Mouse (Mus musculus) right cerebral cortex, postnatal 4 days (tissue): ENCODE measurements around the gene Nav2.

Experiments used
- DNase-seq: peaks from one replicate; pipeline ENCODE4 v3.0.0-alpha.2; 2022

The Nav2 gene

DNA sequence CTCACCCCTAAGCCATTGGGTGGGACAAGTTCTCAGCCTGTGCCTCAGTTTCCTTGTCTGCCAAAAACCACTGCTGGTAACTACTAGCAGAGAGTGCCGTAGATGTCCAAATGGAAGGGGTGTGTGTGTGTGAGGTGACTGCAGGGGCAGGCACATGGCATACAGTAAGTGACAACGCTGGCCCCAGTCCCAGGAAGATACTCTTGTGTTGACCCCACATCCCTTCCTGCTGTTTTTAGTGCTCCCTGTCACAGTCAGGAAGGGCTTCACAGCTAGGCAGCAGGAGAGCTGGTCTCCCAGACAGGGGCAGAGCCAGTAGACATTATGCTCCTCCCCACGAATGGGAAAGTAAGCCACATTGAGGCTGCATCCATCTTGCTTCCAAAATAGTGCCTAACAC is 264.4 kb downstream of the Nav2 start:
- DNase-seq: no peak

DNA sequence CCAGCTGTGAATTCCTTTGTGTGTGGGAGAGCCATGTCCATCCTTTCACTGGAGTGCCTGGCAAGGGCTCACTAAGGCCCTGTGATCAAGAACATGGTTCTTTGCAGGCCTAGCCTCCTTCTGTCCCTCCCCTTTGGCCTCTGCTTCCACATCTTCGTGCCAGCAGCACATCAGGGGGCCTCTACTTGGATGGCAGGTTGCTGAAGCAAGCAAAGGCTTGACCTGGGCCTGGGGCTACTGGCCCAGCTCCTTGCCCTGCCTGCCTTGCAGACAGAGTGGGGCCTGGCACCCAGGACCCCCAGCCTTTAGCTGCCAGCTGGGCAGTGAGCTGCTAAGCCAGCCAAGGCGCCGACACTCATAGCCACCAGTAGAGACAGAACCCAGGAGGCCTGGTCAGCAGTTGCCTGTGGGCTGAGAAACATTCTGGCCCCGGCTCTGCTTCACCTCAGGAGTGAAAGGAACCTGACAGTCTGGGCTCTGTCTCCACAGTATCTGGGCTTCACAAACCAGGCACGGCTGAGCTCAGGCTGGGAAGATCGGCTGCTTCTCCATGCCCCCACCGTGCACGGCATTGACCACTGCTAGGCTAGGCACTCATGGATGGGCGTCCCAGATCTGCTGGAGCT is 267.4 kb downstream of the Nav2 start:
- DNase-seq: no peak

DNA sequence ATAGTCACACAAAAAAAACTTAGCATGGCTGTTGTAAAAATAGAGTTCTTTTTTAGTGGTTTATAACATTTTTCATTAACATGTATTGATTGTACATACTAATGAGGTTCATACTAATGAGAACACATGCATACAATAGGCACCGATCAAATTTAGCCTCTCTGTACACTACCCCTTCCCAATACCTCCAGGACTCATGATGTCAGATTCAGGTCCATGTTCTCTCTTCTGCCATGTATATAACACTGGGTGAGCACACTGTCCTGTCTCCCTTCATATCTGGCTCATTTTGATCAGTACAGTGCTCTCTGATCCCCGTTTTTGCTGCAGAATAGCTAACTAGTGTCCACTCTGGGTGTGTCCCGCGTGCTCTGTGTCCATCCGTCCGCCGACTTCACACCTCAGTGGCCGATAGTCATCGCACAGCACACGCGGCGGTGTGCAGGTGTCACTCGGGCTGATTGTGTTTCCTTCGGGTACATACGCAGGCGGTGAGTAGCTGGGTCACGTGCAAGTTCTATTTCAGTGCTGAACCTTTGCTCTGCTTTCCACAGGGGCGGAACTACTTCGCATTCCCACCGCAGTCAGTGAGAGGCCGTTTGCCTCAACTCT is 268.2 kb downstream of the Nav2 start:
- no peak for DNase-seq

DNA sequence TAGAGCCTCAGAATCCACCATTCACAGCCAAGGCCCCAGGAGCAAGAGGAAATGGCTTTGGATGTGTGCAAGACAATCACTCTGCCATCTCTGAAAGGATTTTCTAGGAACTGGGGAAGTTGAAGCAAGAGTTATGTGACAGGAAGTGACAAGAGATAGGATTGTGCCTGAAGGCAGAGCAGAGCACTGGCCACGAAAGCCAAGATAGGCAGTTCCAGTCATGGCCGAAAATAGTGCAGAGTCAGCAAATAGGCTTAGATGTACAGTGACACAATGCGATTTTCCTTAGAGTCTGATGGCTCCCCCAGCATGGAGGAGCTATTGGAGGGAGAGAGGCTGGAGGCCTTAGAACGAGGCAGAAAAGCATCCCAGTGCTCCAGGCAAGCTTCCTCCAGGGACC is 269.7 kb downstream of the Nav2 start:
- no peak for DNase-seq

DNA sequence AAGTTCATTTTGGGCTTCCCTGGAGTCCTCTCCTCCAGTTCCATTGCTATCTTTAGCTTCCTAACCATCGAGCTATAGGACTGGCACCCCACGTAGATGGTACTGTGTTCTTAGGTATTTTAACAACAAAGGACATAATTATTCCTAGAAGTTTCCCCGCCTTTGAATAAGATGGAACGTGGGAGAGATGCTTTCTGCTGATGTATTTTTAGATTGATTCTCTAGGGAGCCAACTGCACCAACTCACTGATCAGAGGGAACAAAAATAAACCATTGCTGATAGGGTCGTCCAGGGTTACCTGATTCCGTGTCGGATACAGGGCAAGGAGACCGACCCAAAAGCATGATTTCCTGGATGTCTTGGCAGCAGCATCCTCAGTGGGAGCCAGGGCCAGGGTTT is 272.5 kb downstream of the Nav2 start:
- no peak for DNase-seq

DNA sequence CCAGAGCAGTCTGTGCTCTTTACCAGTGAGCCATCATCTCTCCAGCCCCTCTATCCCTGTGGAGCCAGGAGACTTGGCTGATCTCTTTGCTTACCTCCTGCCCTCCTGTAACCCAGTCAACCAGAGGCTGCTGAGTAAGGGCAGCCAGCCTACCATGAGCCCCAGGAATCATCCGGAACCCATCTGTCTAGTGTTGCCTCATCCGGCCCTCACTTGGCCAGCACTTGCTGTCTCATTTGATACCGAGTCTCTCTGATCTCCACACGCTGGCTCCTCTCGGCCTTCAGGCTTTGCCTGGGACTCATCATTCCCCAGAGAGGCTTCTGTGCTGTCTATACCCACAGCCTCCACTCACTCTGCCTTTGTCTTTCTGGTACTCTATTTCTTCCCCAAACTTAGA is 273.9 kb downstream of the Nav2 start:
- DNase-seq: no peak

DNA sequence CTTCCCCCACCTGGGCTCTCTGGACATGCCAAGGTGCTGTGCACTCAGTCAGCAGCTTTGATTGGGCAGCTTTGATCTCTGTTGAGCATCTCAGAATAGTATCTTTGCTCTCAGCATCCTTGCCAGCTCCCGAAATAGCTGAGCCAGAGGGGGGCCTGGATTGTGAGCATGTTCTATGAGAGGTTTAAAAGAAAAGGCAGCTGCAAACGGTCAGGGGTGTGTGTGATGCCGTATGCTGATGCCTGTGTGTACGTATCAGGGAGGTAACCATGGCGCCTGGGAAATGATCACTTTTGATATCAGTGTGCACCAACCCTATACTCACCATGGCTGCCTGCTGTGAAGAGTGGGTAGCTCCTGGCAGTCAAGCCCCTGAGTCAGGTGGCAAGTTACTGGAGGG is 275.2 kb downstream of the Nav2 start:
- no peak for DNase-seq

DNA sequence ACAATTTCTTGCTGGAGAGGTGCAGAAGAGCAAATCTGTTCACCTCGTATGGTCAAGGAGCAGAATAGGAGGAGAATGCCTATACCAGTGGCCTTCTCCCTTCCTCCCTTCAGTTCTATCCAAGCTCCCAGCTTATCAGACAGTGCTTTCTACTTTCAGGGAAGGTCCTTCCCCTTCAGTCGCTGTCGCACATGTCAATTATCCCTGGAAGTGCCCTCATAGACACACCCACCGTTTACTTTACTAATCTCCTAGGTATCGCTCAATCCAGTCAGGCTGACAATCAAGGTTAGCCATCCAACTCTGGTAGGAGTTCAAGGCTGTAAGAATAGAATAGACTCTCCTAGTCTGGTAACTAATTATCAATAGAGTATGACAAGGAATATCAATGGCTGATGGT is 277.5 kb downstream of the Nav2 start:
- DNase-seq: no peak

DNA sequence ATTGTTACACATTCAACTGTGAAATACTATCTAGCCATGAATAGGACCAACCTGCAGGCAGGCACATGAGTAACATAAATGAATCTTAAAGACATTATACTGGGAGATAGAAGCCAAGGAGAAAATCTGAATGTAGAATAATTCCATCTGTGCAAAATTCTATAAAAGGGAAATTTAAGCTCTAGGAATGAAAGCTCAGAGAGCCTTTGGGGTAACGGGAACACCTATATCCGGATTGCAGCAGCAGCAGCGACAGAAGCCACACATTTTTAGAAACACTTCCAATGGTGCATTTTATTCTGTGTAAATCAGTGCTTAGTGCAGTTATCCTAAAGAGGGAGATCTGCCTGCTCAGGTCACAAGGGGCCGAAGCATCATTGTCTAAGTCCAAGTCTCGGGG is 280.8 kb downstream of the Nav2 start:
- no peak for DNase-seq

DNA sequence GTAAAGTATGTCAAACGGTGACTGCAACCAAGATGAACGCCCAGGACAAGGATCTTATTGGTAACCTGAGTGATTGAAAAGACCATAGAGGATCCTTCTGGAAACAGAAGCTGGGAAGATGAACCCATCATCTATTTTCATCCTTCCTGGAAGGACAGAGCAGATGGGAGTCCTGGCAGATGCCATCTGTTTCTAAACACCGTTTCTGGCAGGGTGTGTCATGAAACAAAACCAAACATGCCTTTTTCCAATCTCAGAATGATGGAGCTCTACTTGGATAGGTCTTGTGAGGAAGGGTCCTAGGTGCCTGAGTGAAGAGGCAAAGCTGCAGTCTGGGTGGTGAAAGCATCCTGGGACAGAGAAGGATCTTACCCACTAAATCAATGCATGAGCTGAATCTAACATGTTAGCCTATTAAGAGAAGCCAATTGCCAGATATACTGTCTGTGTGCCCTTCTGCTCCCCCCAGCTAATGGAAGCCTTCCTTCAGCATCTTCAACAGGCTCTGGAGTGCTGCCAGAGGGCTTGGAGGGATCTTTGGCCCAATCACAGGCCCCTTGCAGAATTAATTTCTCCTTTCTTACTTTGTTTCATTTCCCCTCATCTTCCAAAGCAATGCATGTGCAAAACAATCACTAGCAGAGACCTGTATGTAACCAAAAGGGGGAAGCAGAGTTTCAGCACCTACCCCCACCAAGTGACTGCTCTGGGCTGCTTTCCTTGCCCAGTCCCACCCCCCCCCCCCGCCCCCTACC is 281.9 kb downstream of the Nav2 start:
- peak; percentile 51 for DNase-seq

DNA sequence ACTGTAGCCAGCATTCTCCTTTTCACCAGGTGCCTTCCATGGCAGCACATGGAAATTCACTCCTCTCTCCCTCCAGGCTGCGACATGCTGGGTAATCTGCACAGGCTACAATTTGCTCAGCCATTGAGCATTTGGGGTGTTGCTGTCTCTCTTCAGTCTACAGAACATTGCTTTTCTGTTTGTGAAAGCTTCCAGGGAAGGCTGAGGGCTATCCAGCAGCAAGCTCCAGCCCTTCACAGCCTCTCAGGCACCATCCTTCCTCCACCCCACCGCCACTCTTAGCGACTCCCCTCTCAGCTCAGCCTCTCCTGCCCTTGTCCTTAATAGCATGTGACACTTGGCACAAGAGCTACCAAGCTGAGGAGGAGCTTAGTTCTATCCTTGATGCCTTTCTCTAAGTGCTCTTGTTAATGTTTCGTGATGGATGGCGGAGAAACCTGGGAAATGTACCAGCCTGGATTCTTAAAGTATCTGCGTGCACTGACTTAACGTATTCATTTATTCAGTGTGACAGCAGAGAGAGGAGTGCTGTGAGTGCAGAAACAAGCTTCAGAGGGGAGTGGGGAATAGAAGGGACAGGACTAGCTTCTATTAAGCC is 282.7 kb downstream of the Nav2 start:
- peak; percentile 39 for DNase-seq

DNA sequence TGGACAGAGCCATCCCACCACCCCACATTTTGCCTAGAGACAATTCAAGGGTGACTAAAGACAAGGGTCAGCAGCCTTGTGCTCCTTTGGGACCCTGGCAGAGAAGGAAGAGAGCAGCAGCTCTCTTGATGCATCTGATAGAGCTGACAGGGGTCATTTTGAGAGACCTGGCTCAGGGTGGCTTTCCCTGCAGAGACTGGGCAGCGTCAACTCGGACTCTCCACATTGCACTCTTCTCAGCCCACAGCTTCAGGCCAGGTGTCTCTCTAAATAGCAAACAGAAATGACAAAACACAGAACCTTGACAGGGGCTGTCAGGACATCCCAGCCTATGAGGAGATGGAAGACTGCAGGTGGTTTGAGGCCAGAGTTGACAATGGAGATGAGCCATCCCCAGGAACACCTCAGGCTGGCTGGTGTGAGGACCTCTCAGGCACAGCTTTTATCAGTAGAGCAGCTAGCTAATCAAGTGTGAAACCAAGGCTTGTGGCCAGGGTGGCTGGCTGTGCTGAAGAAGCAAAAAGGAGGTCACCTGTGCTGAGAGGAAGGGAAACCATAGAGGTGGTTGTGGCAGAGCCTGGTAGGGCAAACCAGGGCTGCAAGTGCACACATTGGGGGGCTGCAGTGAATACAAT is 283.7 kb downstream of the Nav2 start:
- DNase-seq: no peak

DNA sequence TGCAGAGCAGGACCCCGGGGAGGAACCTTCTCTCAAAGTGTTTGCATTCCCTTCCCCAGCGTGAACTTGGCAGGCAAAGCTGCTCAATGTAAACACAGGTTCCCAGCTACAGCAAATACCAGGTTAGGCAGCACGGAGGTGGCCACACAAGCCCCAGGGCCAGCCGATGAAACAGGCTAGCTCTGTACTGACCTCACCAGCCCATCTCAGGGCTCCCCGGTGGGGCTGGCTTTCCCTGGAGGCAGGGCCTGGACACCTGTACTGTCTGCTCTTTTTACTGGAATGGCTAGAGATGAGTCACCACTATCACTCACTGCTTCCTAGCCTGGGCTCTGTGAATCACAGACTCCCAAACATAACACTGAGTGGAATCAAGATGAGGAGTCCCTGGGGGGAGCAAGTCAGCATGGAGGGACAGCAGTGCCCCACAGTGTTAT is 287.2 kb downstream of the Nav2 start:
- no peak for DNase-seq

DNA sequence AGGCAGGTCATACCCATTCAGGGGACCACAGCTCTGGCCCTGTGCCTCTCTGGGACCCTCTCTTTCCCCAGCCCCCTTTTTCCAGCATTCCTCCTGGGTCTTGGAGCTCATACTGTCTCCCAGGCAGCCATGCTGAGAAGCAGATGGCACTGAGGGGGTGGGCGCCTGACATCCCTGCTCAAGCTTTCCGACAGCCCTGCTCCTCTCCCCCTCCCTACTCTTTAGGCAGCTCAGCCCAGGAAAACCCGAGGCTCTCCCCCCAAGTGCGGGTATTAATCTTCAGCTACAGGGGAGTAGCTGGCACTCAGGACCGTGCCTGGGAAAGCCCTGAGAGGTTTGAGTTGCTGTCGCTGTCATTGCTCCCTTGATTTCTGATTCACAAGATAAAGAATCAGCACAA is 290.9 kb downstream of the Nav2 start:
- DNase-seq: peak; percentile 66

DNA sequence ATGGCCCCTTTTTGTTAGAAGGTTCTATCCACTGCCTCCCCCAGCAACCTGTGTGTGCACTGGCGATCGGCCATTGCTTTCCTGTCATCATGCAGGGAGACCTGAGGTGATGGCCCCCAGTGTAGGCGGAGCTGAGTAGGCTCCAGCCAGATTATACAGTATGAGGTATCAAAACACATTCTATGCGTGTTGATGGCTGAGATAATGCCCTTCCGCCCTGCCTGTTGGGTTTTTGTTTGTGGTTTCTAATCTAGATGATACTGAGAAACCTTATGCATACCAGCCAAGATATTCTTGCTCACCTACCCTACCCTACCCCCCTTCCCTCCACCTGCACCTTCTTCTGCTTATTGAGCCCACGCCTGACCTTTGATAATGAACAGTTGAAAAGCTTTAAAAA is 291.8 kb downstream of the Nav2 start:
- DNase-seq: no peak

DNA sequence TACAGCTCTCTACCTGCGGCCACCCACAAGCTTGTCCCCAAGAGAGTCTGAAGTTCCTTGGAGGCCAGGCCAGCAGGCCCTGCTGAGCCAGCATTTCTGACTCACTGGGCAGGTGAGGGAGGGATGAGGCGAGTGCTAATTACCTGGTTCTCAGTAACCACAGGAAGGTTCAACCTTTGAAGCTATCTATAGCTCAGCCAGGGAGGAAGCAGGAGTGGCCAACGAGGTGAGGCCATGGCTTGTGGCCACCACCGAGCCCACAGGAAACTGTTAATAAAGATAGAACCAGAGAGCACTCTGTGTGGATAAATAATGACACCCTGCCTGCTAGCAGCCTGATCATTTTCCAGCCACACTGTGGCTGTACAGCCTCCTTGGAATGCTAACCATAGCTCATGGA is 294.5 kb downstream of the Nav2 start:
- no peak for DNase-seq

DNA sequence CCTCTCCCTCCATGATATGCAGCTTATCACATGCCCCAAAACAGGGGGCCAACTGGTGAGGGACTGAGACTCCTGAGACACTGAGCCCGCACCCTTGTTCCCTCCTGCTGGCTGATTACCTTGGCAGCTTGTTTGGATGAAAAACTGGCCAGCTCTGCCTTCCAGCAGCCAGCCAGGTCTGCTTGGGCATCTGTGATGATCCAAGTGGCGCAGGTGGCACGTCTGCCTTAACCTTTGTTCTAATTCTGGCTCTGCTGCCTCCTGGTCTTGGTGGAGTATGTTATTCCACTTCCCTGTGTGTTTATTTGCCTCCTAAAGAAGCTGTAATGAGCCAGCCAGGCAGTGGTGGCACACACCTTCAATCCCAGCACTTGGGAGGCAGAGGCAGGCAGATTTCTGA is 296.3 kb downstream of the Nav2 start:
- no peak for DNase-seq

DNA sequence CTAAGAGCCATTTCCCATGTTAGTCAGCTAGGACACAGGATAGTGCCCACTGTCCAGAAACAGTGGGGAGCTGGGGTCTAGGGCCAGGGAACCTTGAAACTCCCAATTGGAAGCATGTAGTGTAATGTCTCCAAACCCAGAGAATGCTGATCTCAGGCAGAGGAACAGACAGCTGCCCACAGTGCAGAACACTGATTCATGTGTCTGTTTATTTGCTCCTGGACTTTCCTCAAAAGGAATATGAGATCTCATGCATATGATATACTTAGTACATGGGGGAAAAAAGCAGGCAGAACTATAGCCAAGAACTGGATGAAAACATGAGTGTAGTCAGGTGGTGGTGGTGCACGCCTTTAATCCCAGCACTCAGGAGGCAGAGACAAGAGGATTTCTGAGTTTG is 297.0 kb downstream of the Nav2 start:
- no peak for DNase-seq

DNA sequence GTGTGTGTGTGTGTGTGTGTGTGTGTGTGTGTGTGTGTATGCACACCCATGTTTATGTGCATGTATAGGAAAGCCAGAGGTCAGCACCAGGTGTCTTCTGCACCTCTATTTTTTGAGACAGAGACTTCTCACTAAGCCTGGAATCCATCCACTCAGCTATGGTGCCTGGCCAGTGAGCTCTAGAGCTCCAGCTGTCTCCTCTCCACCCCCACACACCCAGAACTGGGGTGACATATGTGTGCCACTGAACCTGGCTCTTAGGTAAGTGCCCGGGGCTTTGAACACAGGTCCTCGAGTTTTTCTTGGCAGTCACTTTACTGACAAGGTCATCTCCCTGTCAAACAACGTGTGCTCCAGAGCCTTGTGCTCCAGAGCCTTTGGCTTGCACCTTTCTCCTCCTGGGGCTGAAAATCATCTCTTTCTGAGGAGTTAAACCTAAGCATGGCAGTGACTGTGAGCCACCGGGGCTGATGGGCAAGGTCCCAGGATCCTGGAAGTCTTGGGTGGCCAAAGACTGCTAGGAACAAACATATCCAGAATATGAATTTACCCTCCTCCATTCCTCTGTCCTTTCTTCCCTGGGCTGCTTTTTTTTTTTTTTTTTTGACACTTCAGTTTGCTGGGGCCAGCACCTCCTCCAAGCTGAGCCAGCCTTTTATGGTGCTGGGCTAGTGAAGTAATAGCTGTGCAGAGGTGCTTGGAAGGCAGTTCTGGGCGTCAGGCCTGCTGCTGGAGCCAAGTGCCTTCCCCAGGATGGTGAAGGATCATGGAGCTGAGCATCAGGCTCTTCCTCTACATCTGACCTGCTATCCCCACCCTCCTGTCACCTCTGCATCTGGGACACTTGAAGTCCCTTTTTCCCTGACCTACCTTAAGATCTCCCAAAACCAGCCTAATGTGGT is 298.5 kb downstream of the Nav2 start:
- DNase-seq: no peak

DNA sequence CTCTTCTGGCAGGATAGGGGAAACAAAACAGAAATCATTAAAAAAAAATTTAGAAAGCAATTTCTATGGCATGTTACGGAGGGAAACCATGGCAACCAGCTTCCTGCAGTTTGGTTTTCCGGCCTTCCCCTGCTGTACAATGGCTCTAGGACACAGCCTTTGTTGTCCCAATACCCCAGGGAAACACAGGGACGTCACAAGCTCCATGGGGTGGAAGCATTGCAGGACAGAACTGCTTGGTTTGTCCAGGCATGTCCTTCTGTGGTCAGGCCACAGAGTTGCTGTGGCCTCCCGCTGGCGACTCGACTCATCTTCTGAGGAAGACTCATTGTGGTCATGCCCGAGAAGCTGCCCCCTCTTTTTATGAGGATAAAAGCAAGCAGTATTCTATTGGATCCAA is 301.0 kb downstream of the Nav2 start:
- DNase-seq: no peak

DNA sequence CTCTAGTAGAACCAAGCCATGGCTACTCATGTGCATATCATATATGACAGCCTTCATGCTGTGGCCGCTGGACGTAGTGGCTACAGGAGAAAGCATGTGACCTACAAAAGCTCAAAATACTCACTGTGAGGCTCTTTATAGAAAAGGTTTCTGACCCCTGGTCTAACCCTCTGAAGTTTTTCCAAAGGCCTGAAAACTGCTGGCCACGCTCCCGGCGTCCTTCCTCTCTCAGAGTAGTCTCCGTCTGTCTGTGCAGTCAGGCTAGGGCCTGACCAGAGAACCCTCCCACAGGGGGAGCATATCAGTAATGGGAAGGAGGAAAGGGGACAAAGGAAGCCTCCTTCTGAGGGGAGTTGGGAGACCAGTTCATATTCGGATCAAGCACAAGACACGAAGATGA is 302.2 kb downstream of the Nav2 start:
- DNase-seq: no peak

DNA sequence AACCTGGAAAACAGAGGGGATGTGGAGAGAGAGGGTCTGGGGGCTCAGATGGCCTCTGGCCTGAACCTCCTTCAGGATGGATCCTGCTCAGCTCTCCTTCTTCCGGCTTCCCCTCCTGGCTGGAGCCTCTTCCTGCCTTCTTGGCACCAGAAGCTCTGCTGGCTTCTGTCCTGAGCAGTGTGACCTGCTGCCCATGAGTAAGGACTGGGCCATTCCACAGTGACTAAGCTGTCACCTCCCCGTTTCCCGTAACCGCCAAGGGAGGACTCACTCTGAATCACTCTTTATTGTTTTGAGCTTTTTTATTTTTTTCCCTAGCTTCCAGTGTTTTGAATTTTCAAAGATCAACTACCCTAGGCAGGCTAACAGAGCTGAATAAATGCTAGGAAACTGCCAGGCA is 304.5 kb downstream of the Nav2 start:
- no peak for DNase-seq

DNA sequence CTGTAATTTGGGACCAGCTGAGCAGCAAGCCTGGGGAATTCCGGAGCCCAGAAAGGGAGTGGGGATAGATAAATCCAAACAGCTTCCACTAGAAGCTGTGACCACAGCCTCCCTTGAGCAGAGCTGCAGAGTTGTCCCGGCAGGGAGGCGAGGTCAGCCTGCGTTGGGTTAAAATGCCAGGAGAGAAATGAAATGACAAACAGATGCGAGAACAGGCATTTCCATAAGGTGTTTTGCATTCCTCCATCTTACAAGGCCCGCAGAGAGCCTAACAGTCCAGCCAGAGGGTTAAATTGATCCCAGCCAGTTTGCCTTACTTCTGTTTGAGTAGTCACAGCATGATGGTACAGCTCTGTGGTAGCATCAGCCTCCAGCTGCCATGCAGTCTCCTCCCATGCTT is 309.3 kb downstream of the Nav2 start:
- DNase-seq: no peak
